Mouse (Mus musculus) midbrain, embryonic 14.5 days (tissue): ENCODE data around the gene Ppm1l. TPM values are rescaled to one million over a fixed set of nuclear protein-coding genes. Genes with fewer than 3 reads are reported as not detected.
A peak's percentile ranks its signal among the peaks of the same experiment; 100 is the strongest.

Source experiments
- ATAC-seq: fragments of 200-750 bp; cut with Nextera tagmentation; 2 replicates; pipeline ENCODE4 v1.8.0; 2017; ENCODE audit warnings: moderate number of reproducible peaks, moderate library complexity; ENCODE audit not compliant: low FRiP score, low TSS enrichment
- DNase-seq: peaks from one replicate; pipeline ENCODE4 v3.0.0-alpha.2; 2015
- H3K27ac ChIP-seq: fragments of 300-500 bp; sonication (generic); replicated peaks from 2 replicates; pipeline ENCODE4 v1.5.1; 2014; ENCODE audit warnings: mild to moderate bottlenecking, low read depth, low read length, moderate library complexity
- H3K27me3 ChIP-seq: fragments of 300-500 bp; sonication (generic); 2 replicates; pipeline ENCODE4 v1.6.1; 2014; ENCODE audit warnings: low read length, control low read depth, mixed read lengths; ENCODE audit not compliant: control insufficient read depth, insufficient read depth
- H3K36me3 ChIP-seq: fragments of 300-500 bp; sonication (generic); 2 replicates; pipeline ENCODE4 v1.6.1; 2014; ENCODE audit warnings: low read length, control low read depth; ENCODE audit not compliant: control insufficient read depth, insufficient read depth
- H3K4me1 ChIP-seq: fragments of 300-500 bp; sonication (generic); 2 replicates; pipeline ENCODE4 v1.6.1; 2014; ENCODE audit warnings: mild to moderate bottlenecking, antibody characterized with exemption, low read length, control low read depth; ENCODE audit not compliant: control insufficient read depth, insufficient read depth
- H3K4me2 ChIP-seq: fragments of 300-500 bp; sonication (generic); 2 replicates; pipeline ENCODE4 v1.6.1; 2014; ENCODE audit warnings: mild to moderate bottlenecking, low read length, moderate library complexity
- H3K4me3 ChIP-seq: fragments of 300-500 bp; sonication (generic); replicated peaks from 2 replicates; pipeline ENCODE4 v1.5.1; 2014; ENCODE audit warnings: low read depth, low read length
- H3K9ac ChIP-seq: fragments of 300-500 bp; sonication (generic); replicated peaks from 2 replicates; pipeline ENCODE4 v1.6.1; 2014; ENCODE audit warnings: mild to moderate bottlenecking, low read length, moderate library complexity
- H3K9me3 ChIP-seq: fragments of 300-500 bp; sonication (generic); 2 replicates; pipeline ENCODE4 v1.6.1; 2016; ENCODE audit warnings: low read length, control low read depth, mixed read lengths; ENCODE audit not compliant: control insufficient read depth
- WGBS: fragments of 180-500 bp; shearing (Covaris S2); extraction: QIAGEN DNeasy Blood & Tissue Kit; methylation state at CpG from one replicate; pipeline ENCODE4 v1.1.7; 2014; 5-methylcytosine and 5-hydroxymethylcytosine counted together
- polyA plus RNA-seq: library from polyadenylated mRNA; unstranded; fragments of >200 nt; fragmentation: Nextera tagmentation; extraction: Ambion mirVana; gene quantifications from 2 replicates; pipeline ENCODE4 v1.2.1, GENCODE M21; 2014

Gene Ppm1l
- polyA plus RNA-seq, 1 experiment from 2014 or later, result 26.2 TPM

GRCm38 (mm10) chr3:69475850-69476450, 159.3 kb downstream of the Ppm1l start:
- H3K27me3 ChIP-seq, result no peaks in the 10 kb centered on the region
- H3K36me3 ChIP-seq, result no peaks in the 10 kb centered on the region
- no peaks in the 10 kb centered on the region for H3K9me3 ChIP-seq
- 77% methylated on average over 12 of the region's 12 CpGs for WGBS
- ATAC-seq, result no peak
- H3K9ac ChIP-seq, result no peak overlapping the region
- H3K4me1 ChIP-seq, result peaks cover 6% of the 10 kb centered on the region; the same call in 1 of the 2 replicates
- no peak overlapping the region for H3K4me2 ChIP-seq
- no peak overlapping the region for H3K27ac ChIP-seq
- H3K4me3 ChIP-seq, result no peak overlapping the region
- no peak for DNase-seq

- H3K4me2 ChIP-seq, result no peak overlapping the region
- no peaks in the 10 kb centered on the region for H3K36me3 ChIP-seq
- H3K27me3 ChIP-seq, result no peaks in the 10 kb centered on the region
- no peak overlapping the region for H3K27ac ChIP-seq
- ATAC-seq (no peak), DNase-seq (peak; percentile 44)
- H3K9me3 ChIP-seq, result no peaks in the 10 kb centered on the region
- H3K4me3 ChIP-seq, result no peak overlapping the region
- H3K4me1 ChIP-seq, result peaks cover 6% of the 10 kb centered on the region; the same call in 1 of the 2 replicates
- H3K9ac ChIP-seq, result no peak overlapping the region
- WGBS, result 78% methylated on average over 3 of the region's 3 CpGs
These were observed 163.3 kb downstream of the Ppm1l start for GRCm38 (mm10) chr3:69479937-69480336.

- DNase-seq, result peak; percentile 91
- H3K4me3 ChIP-seq, result no peak overlapping the region
- H3K4me2 ChIP-seq, result no peak overlapping the region
- peak; percentile 63; the same call in 1 of the 2 replicates for ATAC-seq
- H3K4me1 ChIP-seq, result peaks cover 6% of the 10 kb centered on the region; the same call in 1 of the 2 replicates
- H3K9me3 ChIP-seq, result no peaks in the 10 kb centered on the region
- WGBS, result 34% methylated on average over 4 of the region's 4 CpGs
- H3K27ac ChIP-seq, result no peak overlapping the region
- no peak overlapping the region for H3K9ac ChIP-seq
- no peaks in the 10 kb centered on the region for H3K36me3 ChIP-seq
- no peaks in the 10 kb centered on the region for H3K27me3 ChIP-seq
These were observed 165.2 kb downstream of the Ppm1l start for GRCm38 (mm10) chr3:69481835-69482234.

DNA sequence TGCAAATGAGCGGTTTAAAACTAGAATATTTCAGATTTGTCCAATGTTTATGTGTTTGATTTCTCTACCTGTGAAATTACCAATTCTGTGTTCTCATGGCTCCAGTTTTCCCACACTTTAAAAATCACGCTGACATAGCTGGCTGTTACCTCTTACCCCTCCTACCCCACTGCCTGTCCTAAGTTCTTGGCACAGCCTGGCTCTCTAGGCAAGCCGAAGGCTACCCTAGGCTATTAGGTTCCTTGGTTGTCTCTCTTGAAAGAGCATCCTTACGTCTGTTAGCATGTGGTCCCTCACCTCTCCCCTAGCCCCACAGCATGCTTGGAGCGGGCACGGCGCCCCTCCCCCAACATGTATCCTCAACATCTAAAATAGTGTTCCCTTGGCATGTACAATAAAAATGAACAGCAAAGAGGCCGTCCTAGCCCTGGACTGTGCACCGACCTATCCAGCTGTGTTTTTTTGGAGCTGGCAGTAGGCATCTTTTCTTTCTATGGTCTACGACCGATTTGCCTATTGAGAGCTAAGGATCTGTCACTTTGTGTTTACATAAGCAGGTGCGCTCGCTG, 167.4 kb downstream of the Ppm1l start:
- H3K36me3 ChIP-seq, result no peaks in the 10 kb centered on the region
- H3K27me3 ChIP-seq, result no peaks in the 10 kb centered on the region
- no peak overlapping the region for H3K27ac ChIP-seq
- H3K4me2 ChIP-seq, result no peak overlapping the region
- ATAC-seq (no peak), DNase-seq (no peak)
- no peak overlapping the region for H3K9ac ChIP-seq
- no peaks in the 10 kb centered on the region for H3K4me1 ChIP-seq
- no peaks in the 10 kb centered on the region for H3K9me3 ChIP-seq
- 84% methylated on average over 13 of the region's 13 CpGs for WGBS
- no peak overlapping the region for H3K4me3 ChIP-seq

DNA sequence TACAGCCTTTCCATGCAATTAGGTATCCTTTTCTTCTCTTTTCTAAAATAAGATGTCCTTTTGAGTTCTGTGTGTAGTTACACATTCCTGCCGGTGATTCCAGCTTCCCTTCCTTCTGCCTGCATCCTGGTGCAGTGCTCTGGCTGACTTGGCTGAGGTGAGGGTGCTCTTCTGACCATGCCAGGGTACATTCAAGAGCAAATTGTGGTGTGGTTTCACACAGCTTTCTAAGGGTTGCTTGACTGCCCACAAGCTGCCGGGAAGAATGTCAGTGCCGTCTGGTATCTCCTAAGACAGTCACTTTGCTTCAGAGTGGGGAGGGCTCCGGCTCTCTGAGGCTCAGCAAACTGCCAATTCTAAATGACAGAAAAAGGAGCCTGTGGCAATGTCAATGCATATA, 167.9 kb downstream of the Ppm1l start:
- no peak overlapping the region; the same call in 1 of the 2 replicates for H3K9ac ChIP-seq
- no peak for ATAC-seq
- H3K27me3 ChIP-seq, result no peaks in the 10 kb centered on the region
- H3K27ac ChIP-seq, result no peak overlapping the region
- H3K4me2 ChIP-seq, result no peak overlapping the region
- WGBS, result 71% methylated on average over 4 of the region's 4 CpGs
- no peaks in the 10 kb centered on the region for H3K9me3 ChIP-seq
- H3K4me1 ChIP-seq, result no peaks in the 10 kb centered on the region
- no peak overlapping the region for H3K4me3 ChIP-seq
- no peaks in the 10 kb centered on the region for H3K36me3 ChIP-seq
- DNase-seq, result no peak

DNA sequence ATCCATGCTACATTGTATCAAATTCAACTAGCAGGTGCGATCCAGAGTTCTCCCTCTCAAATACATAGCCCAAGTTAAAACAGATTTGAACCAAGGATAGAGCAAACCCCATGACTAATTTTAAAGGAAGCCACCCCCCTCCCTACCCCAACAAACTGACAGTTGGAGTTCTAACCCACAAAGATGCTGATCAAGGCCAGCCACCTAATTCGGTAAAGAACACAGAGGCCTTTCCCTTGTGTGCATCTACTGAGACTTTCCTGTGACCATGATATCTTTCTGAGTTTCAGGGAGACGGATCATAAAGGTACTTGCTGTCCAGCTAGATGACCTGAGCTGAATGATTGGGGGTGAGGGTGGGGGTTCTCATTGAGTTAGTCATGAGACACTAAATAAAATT, 168.7 kb downstream of the Ppm1l start:
- Histone ChIP-seq H3K9me3 (no peaks in the 10 kb centered on the region), H3K27me3 (no peaks in the 10 kb centered on the region), H3K4me1 (no peaks in the 10 kb centered on the region), H3K27ac (no peak overlapping the region), H3K9ac (no peak overlapping the region), H3K4me2 (no peak overlapping the region), H3K4me3 (no peak overlapping the region), H3K36me3 (no peaks in the 10 kb centered on the region)
- ATAC-seq (no peak), DNase-seq (no peak)
- WGBS, result 95% methylated on average over 3 of the region's 3 CpGs

- H3K4me1 ChIP-seq, result no peaks in the 10 kb centered on the region
- DNase-seq (no peak), ATAC-seq (no peak)
- no peak overlapping the region for H3K27ac ChIP-seq
- H3K36me3 ChIP-seq, result no peaks in the 10 kb centered on the region
- no peak overlapping the region for H3K9ac ChIP-seq
- H3K27me3 ChIP-seq, result no peaks in the 10 kb centered on the region
- no peak overlapping the region for H3K4me3 ChIP-seq
- no peak overlapping the region for H3K4me2 ChIP-seq
- H3K9me3 ChIP-seq, result no peaks in the 10 kb centered on the region
- 79% methylated on average over 2 of the region's 2 CpGs for WGBS
These were observed 169.1 kb downstream of the Ppm1l start for GRCm38 (mm10) chr3:69485756-69486155.

DNA sequence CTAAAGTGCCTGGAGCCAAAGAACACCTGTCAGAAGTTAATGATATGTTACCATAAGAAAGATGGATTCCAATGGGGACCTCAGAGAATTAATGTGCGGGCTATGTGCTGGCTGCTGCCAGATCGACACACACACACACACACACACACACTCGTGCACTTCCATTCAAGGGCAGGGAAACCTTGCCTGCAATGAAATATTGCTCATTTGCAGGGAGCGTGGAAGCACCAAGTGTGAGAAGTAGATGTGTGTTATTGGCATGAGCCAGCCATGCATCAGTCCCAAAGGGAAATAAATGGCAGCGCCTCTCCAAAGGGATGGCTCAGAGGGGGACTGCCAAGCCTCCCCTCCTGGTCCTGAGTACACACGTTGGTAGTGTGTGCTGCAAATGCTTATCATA, 170.8 kb downstream of the Ppm1l start:
- Histone ChIP-seq H3K27me3 (no peaks in the 10 kb centered on the region), H3K9ac (no peak overlapping the region), H3K4me2 (no peak overlapping the region), H3K4me3 (no peak overlapping the region), H3K9me3 (no peaks in the 10 kb centered on the region), H3K27ac (no peak overlapping the region), H3K4me1 (no peaks in the 10 kb centered on the region), H3K36me3 (no peaks in the 10 kb centered on the region)
- 87% methylated on average over 6 of the region's 6 CpGs for WGBS
- ATAC-seq (no peak), DNase-seq (no peak)

DNA sequence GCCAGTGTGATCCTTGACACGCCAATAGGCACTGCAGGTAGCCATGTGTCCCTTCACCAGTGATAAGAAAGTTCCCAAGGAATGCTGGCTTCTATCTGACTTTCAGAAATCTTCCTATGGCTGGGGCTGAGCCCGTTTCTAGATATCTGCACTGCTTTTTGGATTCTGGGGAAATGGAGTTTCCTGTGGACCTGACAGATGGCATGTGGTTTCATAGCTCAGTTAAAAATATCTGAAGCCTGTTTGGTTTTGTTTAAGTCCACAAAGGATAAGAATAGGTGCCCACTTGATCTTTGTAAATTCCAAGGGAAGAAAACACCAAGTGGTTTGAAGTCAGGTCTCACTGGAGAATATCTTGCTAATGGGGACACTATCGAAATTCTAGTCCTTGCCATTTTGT, 173.0 kb downstream of the Ppm1l start:
- Histone ChIP-seq H3K27ac (no peak overlapping the region), H3K9me3 (no peaks in the 10 kb centered on the region), H3K27me3 (no peaks in the 10 kb centered on the region), H3K4me3 (no peak overlapping the region), H3K9ac (no peak overlapping the region), H3K4me2 (no peak overlapping the region), H3K4me1 (0 out of 2 replicates have a peak, but pooled peaks cover under 1% of the 10 kb centered on the region), H3K36me3 (no peaks in the 10 kb centered on the region)
- no peak for ATAC-seq
- DNase-seq, result no peak
- WGBS, result 89% methylated on average over 3 of the region's 3 CpGs
